Mouse (Mus musculus) limb, embryonic 10.5 days (tissue): ENCODE results near the gene Gm6899. TPM values are rescaled to one million over a fixed set of nuclear protein-coding genes. Genes with fewer than 3 reads are reported as not detected.

ENCODE experiments used
- DNase-seq: peaks from one replicate; pipeline ENCODE4 v3.0.0-alpha.2; 2017; ENCODE audit warnings: low spot score
- H3K27ac ChIP-seq: fragments of 300-500 bp; sonication (generic); 2 replicates; pipeline ENCODE4 v1.5.1; 2016; ENCODE audit warnings: mild to moderate bottlenecking
- H3K27me3 ChIP-seq: fragments of 300-500 bp; sonication (generic); 2 replicates; pipeline ENCODE4 v1.6.1; 2016; ENCODE audit warnings: low read depth, mild to moderate bottlenecking; ENCODE audit not compliant: poor library complexity, severe bottlenecking
- H3K36me3 ChIP-seq: fragments of 300-500 bp; sonication (generic); 2 replicates; pipeline ENCODE4 v1.6.1; 2016; ENCODE audit warnings: mild to moderate bottlenecking, moderate library complexity
- H3K4me1 ChIP-seq: fragments of 300-500 bp; sonication (generic); 2 replicates; pipeline ENCODE4 v1.6.1; 2016
- H3K4me3 ChIP-seq: fragments of 300-500 bp; sonication (generic); 2 replicates; pipeline ENCODE4 v1.5.1; 2016; ENCODE audit warnings: mild to moderate bottlenecking, moderate library complexity
- H3K9me3 ChIP-seq: fragments of 300-500 bp; sonication (generic); replicated peaks from 2 replicates; pipeline ENCODE4 v1.6.1; 2016; ENCODE audit warnings: mild to moderate bottlenecking
- WGBS: fragments of 180-500 bp; shearing (Covaris S2); methylation state at CpG from one replicate; pipeline ENCODE4 v1.1.7; 2016; 5-methylcytosine and 5-hydroxymethylcytosine counted together
- polyA plus RNA-seq: library from polyadenylated mRNA; unstranded; fragments of >200 nt; fragmentation: Nextera tagmentation; extraction: Ambion mirVana; gene quantifications from 2 replicates; pipeline ENCODE4 v1.2.1, GENCODE M21; 2016

The Gm6899 gene
- polyA plus RNA-seq: 0.29 TPM in 1 of 2 replicates, not detected in the other

- Histone ChIP-seq H3K4me1 (peaks cover 8% of the 10 kb centered on the region), H3K27ac (peak within 1 kb of the TSS; percentile 92), H3K36me3 (no peaks in the 10 kb centered on the region), H3K4me3 (peak within 1 kb of the TSS; percentile 76), H3K9me3 (no peaks in the 10 kb centered on the region), H3K27me3 (no peaks in the 10 kb centered on the region)
- peak; percentile 91 for DNase-seq
- 1% methylated on average over 60 of the region's 60 CpGs for WGBS
Observed at GRCm38 (mm10) chr11:26593061-26594059, at the start of gene Gm6899, which contains the start of gene Vrk2. Gene Gm6899, plus strand, starts transcription at chr11:26593241. Gene Vrk2, minus strand, starts transcription at chr11:26593999.

- Histone ChIP-seq H3K36me3 (no peaks in the 10 kb centered on the region), H3K27me3 (no peaks in the 10 kb centered on the region), H3K4me3 (no peak overlapping the region), H3K27ac (no peak overlapping the region), H3K9me3 (no peaks in the 10 kb centered on the region), H3K4me1 (no peaks in the 10 kb centered on the region)
- no peak for DNase-seq
- WGBS: 93% methylated on average over 3 of the region's 3 CpGs
Observed at GRCm38 (mm10) chr11:26551551-26551950, 41.5 kb upstream of the Gm6899 start.

- Histone ChIP-seq H3K27me3 (no peaks in the 10 kb centered on the region), H3K9me3 (no peaks in the 10 kb centered on the region), H3K27ac (no peak overlapping the region), H3K36me3 (no peaks in the 10 kb centered on the region), H3K4me1 (no peaks in the 10 kb centered on the region), H3K4me3 (no peak overlapping the region)
- WGBS: 88% methylated on average over 17 of the region's 17 CpGs
- no peak for DNase-seq
Observed at GRCm38 (mm10) chr11:26585409-26586366, 7.4 kb upstream of the Gm6899 start.

GRCm38 (mm10) chr11:26586367-26587183 is 6.5 kb upstream of the Gm6899 start:
- Histone ChIP-seq H3K9me3 (no peaks in the 10 kb centered on the region), H3K36me3 (no peaks in the 10 kb centered on the region), H3K4me3 (no peak overlapping the region), H3K27me3 (no peaks in the 10 kb centered on the region), H3K27ac (no peak overlapping the region), H3K4me1 (no peaks in the 10 kb centered on the region)
- WGBS: 87% methylated on average over 6 of the region's 6 CpGs
- no peak for DNase-seq

GRCm38 (mm10) chr11:26587184-26587524 is 5.9 kb upstream of the Gm6899 start:
- no peaks in the 10 kb centered on the region for H3K36me3 ChIP-seq
- no peaks in the 10 kb centered on the region for H3K4me1 ChIP-seq
- WGBS: 94% methylated on average over 1 of the region's 1 CpGs
- H3K9me3 ChIP-seq: no peaks in the 10 kb centered on the region
- no peak for DNase-seq
- H3K4me3 ChIP-seq: no peak overlapping the region
- no peaks in the 10 kb centered on the region for H3K27me3 ChIP-seq
- no peak overlapping the region for H3K27ac ChIP-seq

GRCm38 (mm10) chr11:26592395-26593053 is 517 bp upstream of the Gm6899 start:
- Histone ChIP-seq H3K27me3 (no peaks in the 10 kb centered on the region), H3K4me3 (peak overlapping the region; percentile 76), H3K27ac (peak overlapping the region; percentile 92; the same call in 1 of the 2 replicates), H3K36me3 (no peaks in the 10 kb centered on the region), H3K4me1 (peaks cover 8% of the 10 kb centered on the region), H3K9me3 (no peaks in the 10 kb centered on the region)
- peak; percentile 33 for DNase-seq
- 32% methylated on average over 6 of the region's 6 CpGs for WGBS

- no peak for DNase-seq
- Histone ChIP-seq H3K27me3 (no peaks in the 10 kb centered on the region), H3K4me3 (no peak overlapping the region), H3K36me3 (no peaks in the 10 kb centered on the region), H3K9me3 (no peaks in the 10 kb centered on the region), H3K4me1 (peaks cover 8% of the 10 kb centered on the region), H3K27ac (no peak overlapping the region)
- WGBS: 91% methylated on average over 1 of the region's 1 CpGs
Observed at GRCm38 (mm10) chr11:26594487-26594886, 1.4 kb downstream of the Gm6899 start.

- no peak overlapping the region for H3K4me3 ChIP-seq
- no peaks in the 10 kb centered on the region for H3K9me3 ChIP-seq
- no peak for DNase-seq
- WGBS: 94% methylated on average over 1 of the region's 1 CpGs
- H3K27me3 ChIP-seq: no peaks in the 10 kb centered on the region
- no peak overlapping the region for H3K27ac ChIP-seq
- H3K36me3 ChIP-seq: no peaks in the 10 kb centered on the region
- H3K4me1 ChIP-seq: peaks cover 8% of the 10 kb centered on the region
Observed at GRCm38 (mm10) chr11:26596186-26596585, 3.1 kb downstream of the Gm6899 start.

- Histone ChIP-seq H3K4me3 (no peak overlapping the region), H3K9me3 (no peaks in the 10 kb centered on the region), H3K27me3 (no peaks in the 10 kb centered on the region), H3K27ac (no peak overlapping the region), H3K4me1 (peaks cover 8% of the 10 kb centered on the region), H3K36me3 (no peaks in the 10 kb centered on the region)
- WGBS: 85% methylated on average over 6 of the region's 6 CpGs
- DNase-seq: no peak
Observed at GRCm38 (mm10) chr11:26597145-26597544, 4.1 kb downstream of the Gm6899 start.

- Histone ChIP-seq H3K9me3 (no peaks in the 10 kb centered on the region), H3K4me1 (peaks cover 2% of the 10 kb centered on the region; the same call in 1 of the 2 replicates), H3K4me3 (no peak overlapping the region), H3K27me3 (no peaks in the 10 kb centered on the region), H3K36me3 (no peaks in the 10 kb centered on the region), H3K27ac (no peak overlapping the region)
- WGBS: 87% methylated on average over 6 of the region's 6 CpGs
- DNase-seq: no peak
Observed at GRCm38 (mm10) chr11:26597761-26598160, 4.7 kb downstream of the Gm6899 start.

GRCm38 (mm10) chr11:26598876-26599275 is 5.8 kb downstream of the Gm6899 start:
- H3K27ac ChIP-seq: no peak overlapping the region
- no peak overlapping the region for H3K4me3 ChIP-seq
- H3K9me3 ChIP-seq: no peaks in the 10 kb centered on the region
- H3K27me3 ChIP-seq: no peaks in the 10 kb centered on the region
- no peaks in the 10 kb centered on the region for H3K36me3 ChIP-seq
- 86% methylated on average over 1 of the region's 1 CpGs for WGBS
- no peak for DNase-seq
- H3K4me1 ChIP-seq: no peaks in the 10 kb centered on the region

GRCm38 (mm10) chr11:26600692-26601091 is 7.7 kb downstream of the Gm6899 start:
- Histone ChIP-seq H3K27ac (no peak overlapping the region), H3K27me3 (no peaks in the 10 kb centered on the region), H3K36me3 (no peaks in the 10 kb centered on the region), H3K9me3 (no peaks in the 10 kb centered on the region), H3K4me1 (no peaks in the 10 kb centered on the region), H3K4me3 (no peak overlapping the region)
- no peak for DNase-seq
- WGBS: 95% methylated on average over 4 of the region's 4 CpGs
